Mouse (Mus musculus): ENCODE measurements around the gene Mapk7. TPM values are rescaled to one million over a fixed set of nuclear protein-coding genes. Genes with fewer than 3 reads are reported as not detected.

The Mapk7 gene
- polyA plus RNA-seq, 1 experiment from 2014 or later = 63.3 TPM

DNA sequence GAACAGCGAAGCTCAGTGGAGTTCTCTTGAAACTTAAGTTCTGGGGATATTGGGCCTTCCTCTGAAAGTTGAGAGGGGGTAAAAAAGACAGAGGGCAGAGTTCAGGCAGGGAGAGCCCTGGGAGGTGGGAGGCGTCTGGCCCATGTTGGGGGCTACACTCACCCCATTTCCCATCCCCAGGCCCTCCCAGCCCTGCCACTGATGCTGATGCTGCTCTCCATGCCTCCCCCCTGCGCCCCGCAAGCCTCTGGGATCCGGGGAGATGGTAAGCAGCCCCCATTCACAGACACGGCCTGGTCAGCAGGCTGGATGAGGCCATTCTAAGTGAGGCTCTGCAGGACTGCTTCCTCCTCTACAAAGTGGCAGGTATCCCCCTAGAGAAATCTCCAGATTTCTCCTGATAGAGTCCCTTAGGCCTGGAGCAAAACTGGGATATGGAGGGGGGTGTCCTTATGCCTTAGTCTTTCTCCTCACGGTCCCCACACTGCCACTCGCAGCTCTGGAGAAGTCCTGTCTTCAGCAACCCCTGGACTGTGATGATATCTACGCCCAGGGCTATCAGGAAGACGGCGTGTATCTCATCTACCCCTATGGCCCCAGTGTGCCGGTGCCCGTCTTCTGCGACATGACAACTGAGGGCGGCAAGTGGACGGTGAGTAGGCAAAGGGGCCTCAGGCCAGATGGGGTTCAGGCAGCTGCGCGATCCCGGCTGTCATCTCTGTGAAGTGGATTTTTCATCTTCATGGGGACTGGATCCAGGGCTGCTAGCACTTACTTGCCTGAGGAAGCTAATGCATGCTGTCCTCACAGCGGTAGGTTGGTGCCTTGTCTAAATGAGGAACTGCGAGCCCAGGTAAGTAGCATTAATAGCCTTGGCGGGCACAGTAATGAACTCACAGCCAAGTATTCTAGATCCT lies 8.4 kb downstream of the Mapk7 start:
- H3K27ac ChIP-seq (ENCODE audit: low read depth, low read length) = peak overlapping the region; percentile 71
- peak overlapping the region; percentile 22 for H3K9ac ChIP-seq (ENCODE audit: low read depth, low read length)
- peak overlapping the region; percentile 23 for H3K4me3 ChIP-seq (ENCODE audit: low read length)
- H3K27me3 ChIP-seq (replicated peaks; ENCODE audit: control insufficient read depth, insufficient read depth, low read length) = no peaks in the 10 kb centered on the region
- peaks cover 31% of the 10 kb centered on the region for H3K4me1 ChIP-seq (ENCODE audit: control insufficient read depth, insufficient read depth, low read depth, low read length)
- H3K9me3 ChIP-seq (ENCODE audit: control insufficient read depth, low read length) = no peaks in the 10 kb centered on the region
- ATAC-seq = no peak
- H3K4me2 ChIP-seq (ENCODE audit: low read length) = peak overlapping the region; percentile 38
- 41% methylated on average over 22 of the region's 22 CpGs for WGBS
- H3K36me3 ChIP-seq (ENCODE audit: control insufficient read depth, insufficient read depth, low read length) = peaks cover 25% of the 10 kb centered on the region

DNA sequence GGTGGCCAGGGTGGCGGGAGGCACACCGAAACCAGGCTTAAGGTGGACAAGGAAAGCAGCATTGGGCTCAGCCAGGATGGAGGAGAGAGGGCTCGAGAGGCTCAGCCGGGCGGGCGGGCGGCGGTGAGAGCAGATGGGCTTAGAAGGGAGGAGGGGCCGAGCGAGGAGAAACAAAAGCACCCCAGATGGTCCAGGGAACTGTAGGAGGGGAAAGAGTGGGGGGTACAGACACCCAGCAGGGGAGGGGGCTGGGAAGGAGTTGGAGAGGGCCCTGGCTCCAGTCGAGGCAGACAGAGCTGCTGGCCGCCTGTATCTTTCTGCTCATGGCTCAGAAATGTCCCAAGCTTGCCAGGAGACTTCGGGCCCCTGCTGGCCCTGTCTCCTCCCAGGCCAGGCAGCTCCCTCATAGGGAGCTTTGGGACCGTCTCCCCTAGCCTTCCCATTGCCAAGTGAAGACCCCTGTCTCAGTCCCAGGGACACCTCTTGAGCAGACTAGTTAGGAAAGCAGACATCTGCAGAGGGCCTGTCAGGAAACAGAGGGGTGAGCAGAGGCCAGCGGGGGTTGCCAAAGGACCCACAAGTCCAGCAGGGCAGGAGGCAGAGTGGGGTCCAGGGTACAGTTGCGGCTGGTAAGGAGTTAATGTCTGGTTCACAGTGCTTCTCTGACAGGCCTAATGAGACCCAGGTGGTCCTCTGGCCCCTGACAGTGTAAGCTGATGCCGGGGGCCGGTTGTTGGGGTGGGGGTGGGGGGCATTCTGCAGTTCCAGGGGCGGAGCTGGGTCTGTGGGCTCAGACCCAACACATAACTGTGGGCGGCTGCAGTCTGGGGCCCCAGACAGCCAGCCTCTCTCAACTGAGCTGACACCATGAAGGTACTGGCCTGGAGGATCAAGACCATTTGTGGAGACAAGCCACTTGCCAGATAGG lies 9.3 kb downstream of the Mapk7 start, which contains the start of gene Mfap4:
Mfap4 (plus strand) TSS at position 819 of the 928 bp plus-strand sequence.
- Histone ChIP-seq H3K36me3 (ENCODE audit: control insufficient read depth, insufficient read depth, low read length) (peaks cover 16% of the 10 kb centered on the region), H3K27ac (ENCODE audit: low read depth, low read length) (peak within 1 kb of the TSS; percentile 71), H3K4me2 (ENCODE audit: low read length) (peak within 1 kb of the TSS; percentile 38), H3K4me3 (ENCODE audit: low read length) (peak within 1 kb of the TSS; percentile 23), H3K27me3 (replicated peaks; ENCODE audit: control insufficient read depth, insufficient read depth, low read length) (no peaks in the 10 kb centered on the region), H3K9ac (ENCODE audit: low read depth, low read length) (peak within 1 kb of the TSS; percentile 56), H3K9me3 (ENCODE audit: control insufficient read depth, low read length) (no peaks in the 10 kb centered on the region), H3K4me1 (ENCODE audit: control insufficient read depth, insufficient read depth, low read depth, low read length) (peaks cover 27% of the 10 kb centered on the region)
- peak; percentile 66 for ATAC-seq
- 8% methylated on average over 20 of the region's 20 CpGs for WGBS

DNA sequence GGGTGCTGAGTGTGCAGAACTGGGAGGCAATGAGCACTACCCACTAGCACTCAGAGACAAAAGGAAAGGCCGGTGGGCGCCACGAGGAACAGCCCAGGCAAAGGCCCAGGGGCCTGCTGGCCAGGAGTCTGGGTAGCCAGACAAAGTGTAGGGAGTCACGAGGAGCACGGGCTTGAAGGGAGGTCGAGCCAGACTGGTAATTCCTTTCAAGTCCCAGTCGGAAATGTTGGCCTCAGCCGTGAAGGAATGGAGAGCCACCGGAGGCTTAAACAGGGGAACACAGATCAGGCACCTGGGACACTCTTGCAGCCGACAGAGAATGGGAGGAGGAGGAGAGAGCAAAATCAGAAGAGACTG lies 10.0 kb downstream of the Mapk7 start:
- Histone ChIP-seq H3K4me2 (ENCODE audit: low read length) (peak overlapping the region; percentile 33), H3K36me3 (ENCODE audit: control insufficient read depth, insufficient read depth, low read length) (peaks cover 10% of the 10 kb centered on the region), H3K4me1 (ENCODE audit: control insufficient read depth, insufficient read depth, low read depth, low read length) (peaks cover 24% of the 10 kb centered on the region), H3K9me3 (ENCODE audit: control insufficient read depth, low read length) (no peaks in the 10 kb centered on the region), H3K27me3 (replicated peaks; ENCODE audit: control insufficient read depth, insufficient read depth, low read length) (no peaks in the 10 kb centered on the region), H3K9ac (ENCODE audit: low read depth, low read length) (peak overlapping the region; percentile 56; the same call in 1 of the 2 replicates), H3K4me3 (ENCODE audit: low read length) (no peak overlapping the region), H3K27ac (ENCODE audit: low read depth, low read length) (peak overlapping the region; percentile 71)
- WGBS = 12% methylated on average over 10 of the region's 10 CpGs
- ATAC-seq = no peak

DNA sequence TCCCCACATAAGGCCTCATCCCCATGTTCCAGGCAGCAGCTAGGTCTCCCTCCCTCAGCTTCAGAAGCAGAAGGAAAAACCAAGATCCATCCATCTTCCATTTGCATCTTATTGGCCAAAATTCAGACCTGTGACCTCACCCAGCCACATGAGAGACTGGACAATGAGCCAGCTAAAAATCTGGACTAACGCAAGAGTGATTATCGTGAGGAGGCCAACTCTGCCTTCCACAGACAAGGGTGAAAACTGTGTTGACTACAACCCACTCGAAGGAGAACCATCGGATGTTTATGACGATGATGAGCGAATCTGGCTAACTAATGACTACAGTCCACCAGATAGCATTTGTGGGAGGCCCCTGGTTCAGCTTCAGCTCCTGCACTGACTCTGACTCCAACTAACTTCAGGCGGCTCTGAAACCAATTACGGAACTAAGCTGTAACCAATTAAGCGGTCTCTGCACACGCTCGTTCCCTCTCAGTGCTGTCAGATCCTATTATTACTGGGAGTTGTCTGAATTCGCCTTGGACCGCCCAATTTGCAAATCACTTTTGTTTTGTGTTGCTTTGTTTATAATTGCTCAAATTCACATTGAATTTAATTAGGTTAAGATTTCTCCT lies 10.9 kb downstream of the Mapk7 start:
- Histone ChIP-seq H3K4me3 (ENCODE audit: low read length) (no peak overlapping the region), H3K27me3 (replicated peaks; ENCODE audit: control insufficient read depth, insufficient read depth, low read length) (no peaks in the 10 kb centered on the region), H3K27ac (ENCODE audit: low read depth, low read length) (0 out of 2 replicates have a peak overlapping the region, but pooled peaks have one; percentile 23), H3K9ac (ENCODE audit: low read depth, low read length) (no peak overlapping the region), H3K4me1 (ENCODE audit: control insufficient read depth, insufficient read depth, low read depth, low read length) (peaks cover 24% of the 10 kb centered on the region), H3K4me2 (ENCODE audit: low read length) (no peak overlapping the region), H3K9me3 (ENCODE audit: control insufficient read depth, low read length) (no peaks in the 10 kb centered on the region), H3K36me3 (ENCODE audit: control insufficient read depth, insufficient read depth, low read length) (peaks cover 6% of the 10 kb centered on the region)
- WGBS = 63% methylated on average over 13 of the region's 13 CpGs
- no peak for ATAC-seq

DNA sequence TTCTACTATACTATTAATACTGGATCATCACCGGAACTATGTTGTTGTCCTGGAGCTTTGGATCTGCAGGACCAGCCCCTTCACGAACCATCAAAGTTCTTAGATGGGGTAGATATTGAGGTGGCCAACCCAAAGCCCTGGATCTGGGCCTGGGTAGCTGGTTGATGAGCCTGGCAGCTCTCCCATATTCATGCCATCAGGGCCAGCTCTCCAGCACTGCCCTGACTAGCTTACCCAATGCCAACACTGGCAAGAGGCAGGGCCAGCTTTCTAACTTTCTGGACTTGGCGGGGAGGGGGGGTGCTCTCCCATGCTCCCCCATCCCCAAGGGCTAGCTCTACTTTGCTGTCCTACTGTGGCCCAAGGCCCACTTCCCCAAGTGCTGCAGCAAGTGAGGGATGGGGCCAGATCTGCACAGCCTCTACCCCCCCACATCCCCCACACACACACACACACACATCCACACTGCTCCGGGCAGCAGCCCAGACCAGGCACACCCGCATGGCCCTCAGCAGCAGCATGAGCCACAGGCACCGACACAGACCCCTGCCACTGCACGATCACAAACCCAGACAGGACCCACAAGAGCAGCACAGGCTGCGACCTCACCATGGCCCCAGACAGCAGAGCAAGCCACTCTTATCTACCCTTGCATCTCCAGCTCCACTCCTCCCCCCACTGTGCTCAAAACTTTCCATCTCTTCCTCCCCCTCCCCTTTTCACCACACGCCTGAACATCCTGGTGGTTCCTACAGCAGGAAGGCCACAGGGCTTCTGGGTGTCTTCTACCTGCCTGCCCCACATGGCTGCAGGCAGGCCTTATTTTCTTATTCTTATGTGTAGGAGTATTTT lies 12.7 kb downstream of the Mapk7 start:
- no peaks in the 10 kb centered on the region for H3K27me3 ChIP-seq (replicated peaks; ENCODE audit: control insufficient read depth, insufficient read depth, low read length)
- peaks cover 21% of the 10 kb centered on the region for H3K4me1 ChIP-seq (ENCODE audit: control insufficient read depth, insufficient read depth, low read depth, low read length)
- ATAC-seq = peak; percentile 31; the same call in 1 of the 2 replicates
- no peaks in the 10 kb centered on the region for H3K9me3 ChIP-seq (ENCODE audit: control insufficient read depth, low read length)
- no peak overlapping the region for H3K4me3 ChIP-seq (ENCODE audit: low read length)
- no peak overlapping the region for H3K4me2 ChIP-seq (ENCODE audit: low read length)
- 76% methylated on average over 9 of the region's 9 CpGs for WGBS
- H3K36me3 ChIP-seq (ENCODE audit: control insufficient read depth, insufficient read depth, low read length) = no peaks in the 10 kb centered on the region
- no peak overlapping the region; the same call in 1 of the 2 replicates for H3K27ac ChIP-seq (ENCODE audit: low read depth, low read length)
- H3K9ac ChIP-seq (ENCODE audit: low read depth, low read length) = no peak overlapping the region

DNA sequence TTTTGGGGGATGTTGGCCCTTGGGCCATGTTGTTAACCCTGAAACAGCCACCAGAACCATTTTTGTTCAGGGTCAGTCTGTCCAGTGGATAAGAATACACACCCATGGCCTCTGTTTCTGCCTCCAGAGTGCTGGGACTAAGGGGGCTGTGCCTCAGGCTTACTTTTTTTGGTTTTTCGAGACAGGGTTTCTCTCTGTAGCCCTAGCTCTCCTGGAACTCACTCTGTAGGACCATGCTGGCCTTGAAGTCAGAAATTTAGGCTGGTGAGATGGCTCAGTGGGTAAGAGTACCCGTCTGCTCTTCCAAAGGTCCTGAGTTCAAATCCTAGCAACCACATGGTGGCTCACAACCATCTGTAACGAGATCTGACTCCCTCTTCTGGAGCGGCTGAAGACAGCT lies 15.4 kb downstream of the Mapk7 start:
- no peak overlapping the region for H3K4me2 ChIP-seq (ENCODE audit: low read length)
- no peak overlapping the region for H3K27ac ChIP-seq (ENCODE audit: low read depth, low read length)
- H3K9me3 ChIP-seq (ENCODE audit: control insufficient read depth, low read length) = no peaks in the 10 kb centered on the region
- H3K9ac ChIP-seq (ENCODE audit: low read depth, low read length) = no peak overlapping the region
- no peaks in the 10 kb centered on the region for H3K27me3 ChIP-seq (replicated peaks; ENCODE audit: control insufficient read depth, insufficient read depth, low read length)
- 86% methylated on average over 4 of the region's 4 CpGs for WGBS
- H3K4me3 ChIP-seq (ENCODE audit: low read length) = no peak overlapping the region
- H3K4me1 ChIP-seq (ENCODE audit: control insufficient read depth, insufficient read depth, low read depth, low read length) = peaks cover 3% of the 10 kb centered on the region; the same call in 1 of the 2 replicates
- no peaks in the 10 kb centered on the region for H3K36me3 ChIP-seq (ENCODE audit: control insufficient read depth, insufficient read depth, low read length)
- no peak for ATAC-seq

DNA sequence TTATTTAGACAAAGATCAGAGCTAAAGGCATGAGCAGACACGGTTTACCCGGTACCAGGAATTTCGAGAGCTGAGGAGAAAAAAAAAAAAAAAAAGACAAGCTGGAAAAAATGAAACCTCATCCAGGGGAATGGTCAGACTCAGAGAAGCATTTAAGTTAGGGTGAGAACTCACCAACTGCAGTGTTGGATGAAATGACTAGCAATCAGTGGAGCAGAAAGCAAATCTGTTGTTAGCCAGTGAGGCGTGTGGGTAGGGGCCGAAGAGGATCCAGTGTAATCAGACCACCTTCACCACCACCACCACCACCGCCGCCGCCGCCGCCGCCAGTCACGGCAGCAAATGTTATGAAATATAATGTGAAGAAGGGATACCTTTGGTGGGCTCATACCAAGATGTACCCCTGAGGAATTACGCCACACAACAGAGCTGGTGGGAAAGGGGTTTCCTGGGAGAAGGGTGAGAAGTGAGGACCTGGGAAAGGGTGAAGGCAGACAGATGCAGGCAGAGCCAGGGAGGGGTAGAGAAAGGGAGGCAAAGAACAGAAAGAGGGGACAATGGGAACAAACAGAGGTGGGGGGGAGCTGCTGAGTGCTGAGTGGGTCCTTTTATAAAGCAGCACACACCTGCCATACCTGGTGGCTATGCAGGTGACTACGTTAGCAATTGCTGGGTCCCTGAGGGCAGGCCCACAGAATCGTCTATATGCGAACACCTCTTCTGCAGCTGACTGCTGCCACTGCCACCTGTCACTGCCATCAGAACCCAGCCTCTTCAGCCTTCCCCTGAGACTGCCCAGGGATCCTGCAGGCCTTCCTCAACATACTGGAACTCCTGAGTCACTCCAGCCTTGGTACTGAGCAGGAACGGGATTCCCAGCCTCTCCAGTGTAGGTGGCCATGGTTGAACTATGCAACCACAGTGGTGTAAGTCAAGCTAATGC lies 16.4 kb downstream of the Mapk7 start:
- 43% methylated on average over 17 of the region's 17 CpGs for WGBS
- no peak overlapping the region; the same call in 1 of the 2 replicates for H3K4me3 ChIP-seq (ENCODE audit: low read length)

More for the DNA sequence above, 16.4 kb downstream of the Mapk7 start:
- no peaks in the 10 kb centered on the region for H3K9me3 ChIP-seq (ENCODE audit: control insufficient read depth, low read length)
- H3K27ac ChIP-seq (ENCODE audit: low read depth, low read length) = peak overlapping the region; percentile 12; the same call in 1 of the 2 replicates
- H3K4me2 ChIP-seq (ENCODE audit: low read length) = peak overlapping the region; percentile 40
- H3K9ac ChIP-seq (ENCODE audit: low read depth, low read length) = peak overlapping the region; percentile 27; the same call in 1 of the 2 replicates
- no peaks in the 10 kb centered on the region for H3K36me3 ChIP-seq (ENCODE audit: control insufficient read depth, insufficient read depth, low read length)
- H3K4me1 ChIP-seq (ENCODE audit: control insufficient read depth, insufficient read depth, low read depth, low read length) = peaks cover 3% of the 10 kb centered on the region; the same call in 1 of the 2 replicates
- H3K27me3 ChIP-seq (replicated peaks; ENCODE audit: control insufficient read depth, insufficient read depth, low read length) = no peaks in the 10 kb centered on the region
- no peak for ATAC-seq
